Mouse (Mus musculus): ENCODE results near the gene BC029722. TPM values are rescaled to one million over a fixed set of nuclear protein-coding genes. Genes with fewer than 3 reads are reported as not detected.

Gene BC029722
- total RNA-seq, 2 experiments from 2014 or later = 53.1 to 56.8 TPM

DNA sequence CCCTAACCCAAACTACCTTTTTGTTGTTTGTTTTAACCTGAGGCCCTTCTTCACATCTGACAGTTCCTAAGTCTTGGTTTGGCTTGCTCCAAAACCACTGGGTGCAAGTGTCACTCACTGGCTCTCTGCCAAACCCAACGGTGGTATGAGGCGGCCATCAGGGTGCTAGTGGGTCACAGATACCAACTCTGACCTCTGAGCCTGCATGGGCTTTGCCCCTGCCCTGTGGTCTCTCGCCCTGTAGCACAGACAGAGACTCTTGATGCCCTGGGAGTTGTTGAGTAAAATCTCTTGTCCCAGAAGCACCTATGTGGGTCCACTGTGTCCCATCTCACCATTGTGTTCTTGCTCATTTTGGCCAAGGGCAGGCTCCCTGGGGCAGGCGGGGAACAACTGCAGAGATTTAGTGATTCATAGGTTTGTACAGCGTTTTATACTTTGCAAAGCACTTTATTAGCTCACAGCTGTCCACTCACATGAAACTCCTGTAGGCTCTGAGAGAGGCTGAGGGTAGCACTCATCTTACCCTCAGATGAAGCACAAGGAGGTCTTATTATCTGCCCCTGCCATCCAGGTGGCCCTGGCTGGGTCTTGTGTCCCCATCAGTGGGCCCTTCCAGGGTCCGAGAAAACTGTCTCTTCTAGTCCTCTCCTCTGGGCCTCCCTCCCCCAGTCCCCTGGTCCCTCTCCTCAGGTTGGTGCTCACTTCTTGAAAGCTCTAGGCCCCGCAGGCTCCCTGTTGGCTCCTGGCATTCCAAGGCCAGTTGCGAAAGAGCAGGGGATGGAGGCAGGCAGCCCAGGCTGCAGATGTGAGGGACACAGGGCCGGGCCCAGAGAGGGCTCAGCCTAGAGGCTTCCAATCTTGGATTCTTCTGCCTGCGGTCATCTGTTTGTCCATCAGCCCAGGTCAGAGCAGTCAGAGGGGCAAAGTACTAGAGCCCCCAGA, 1.7 kb downstream of the BC029722 start:
- DNase-seq (ENCODE audit: extremely low spot score in 1 of 2, low spot score in 2 of 2) = no peak
- H3K27ac ChIP-seq = peak overlapping the region; percentile 99
- peak overlapping the region; percentile 78 for H3K4me3 ChIP-seq
- TF ChIP-seq CTCF (IDR thresholded peaks at IDR 0.05) = no peak
- intact Hi-C loops (cut with DNase I) = no loop called here

DNA sequence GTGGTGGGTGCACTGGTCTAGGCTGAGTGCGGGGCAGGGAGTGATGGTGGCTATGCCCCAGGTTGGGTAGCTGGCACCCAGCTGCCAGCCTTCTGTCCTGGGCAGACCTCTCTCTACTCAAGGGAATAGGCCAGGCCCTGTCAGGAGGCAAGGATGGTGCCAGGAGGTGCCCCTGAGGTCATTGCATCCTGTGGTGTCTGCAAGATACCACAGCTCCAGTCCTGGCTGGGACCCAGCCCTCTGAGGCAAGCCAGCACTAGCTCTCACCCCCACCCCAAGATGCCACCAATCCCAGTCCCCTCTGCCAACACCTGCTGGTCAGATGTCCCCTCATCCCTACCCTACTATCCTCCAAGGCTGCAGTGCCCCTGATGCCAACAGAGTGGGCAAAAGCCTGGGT, 3.0 kb downstream of the BC029722 start:
- intact Hi-C loops (cut with DNase I) = no loop called here
- TF ChIP-seq CTCF (IDR thresholded peaks at IDR 0.05) = no peak
- DNase-seq (ENCODE audit: extremely low spot score in 1 of 2, low spot score in 2 of 2) = no peak
- H3K27ac ChIP-seq = no peak overlapping the region
- no peak overlapping the region for H3K4me3 ChIP-seq

DNA sequence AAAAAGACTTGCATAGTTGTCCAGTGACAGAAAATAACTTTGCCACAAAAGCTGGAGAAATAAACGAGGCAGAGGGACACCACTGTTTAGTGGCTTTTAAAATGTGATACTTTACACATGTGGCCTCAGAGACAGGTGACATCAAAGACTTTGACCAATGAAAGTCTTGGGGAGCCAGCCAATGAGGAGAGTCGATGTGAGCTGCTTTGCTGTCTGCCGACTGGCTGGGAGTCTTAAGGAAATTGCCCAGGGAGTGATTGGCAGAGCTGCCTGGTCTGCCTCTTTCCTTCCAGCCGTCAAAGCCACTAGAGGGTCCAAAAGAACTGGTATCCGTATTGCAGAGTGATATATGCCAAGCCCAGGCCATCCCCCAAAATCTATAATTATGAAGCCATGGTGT, 4.4 kb downstream of the BC029722 start:
- intact Hi-C loops (cut with DNase I) = loop anchor here (5.0 kb wide), 1 partner anchor 38 kb away; the partner anchor contains the start of gene Mmp24
- DNase-seq (ENCODE audit: extremely low spot score in 1 of 2, low spot score in 2 of 2) = no peak
- no peak for TF ChIP-seq CTCF (IDR thresholded peaks at IDR 0.05)

DNA sequence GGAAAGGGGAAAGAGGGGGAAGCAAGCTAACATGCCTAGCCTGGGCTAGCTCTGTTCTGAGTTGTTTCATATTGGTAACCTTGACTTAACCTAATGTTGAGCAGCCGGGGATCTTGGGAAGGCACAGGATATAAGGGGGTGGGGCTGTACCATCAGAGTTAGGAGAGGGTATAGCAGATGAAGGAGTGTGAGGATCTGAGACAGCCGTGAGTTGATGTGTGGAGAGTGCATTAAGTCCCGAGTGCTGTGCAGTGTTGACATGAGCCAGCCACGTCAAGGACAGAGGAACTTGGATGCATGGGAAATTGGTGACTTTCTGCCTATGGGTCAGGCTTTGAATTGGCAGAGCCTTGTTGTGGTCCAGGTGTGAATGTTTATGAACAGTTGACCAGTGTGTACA, 6.6 kb downstream of the BC029722 start:
- intact Hi-C loops (cut with DNase I) = loop anchor here (5.0 kb wide), 1 partner anchor 35 kb away; the partner anchor contains the start of gene Mmp24

More for the DNA sequence above, 4.4 kb downstream of the BC029722 start:
- Histone ChIP-seq H3K27ac (no peak overlapping the region), H3K4me3 (no peak overlapping the region)

DNA sequence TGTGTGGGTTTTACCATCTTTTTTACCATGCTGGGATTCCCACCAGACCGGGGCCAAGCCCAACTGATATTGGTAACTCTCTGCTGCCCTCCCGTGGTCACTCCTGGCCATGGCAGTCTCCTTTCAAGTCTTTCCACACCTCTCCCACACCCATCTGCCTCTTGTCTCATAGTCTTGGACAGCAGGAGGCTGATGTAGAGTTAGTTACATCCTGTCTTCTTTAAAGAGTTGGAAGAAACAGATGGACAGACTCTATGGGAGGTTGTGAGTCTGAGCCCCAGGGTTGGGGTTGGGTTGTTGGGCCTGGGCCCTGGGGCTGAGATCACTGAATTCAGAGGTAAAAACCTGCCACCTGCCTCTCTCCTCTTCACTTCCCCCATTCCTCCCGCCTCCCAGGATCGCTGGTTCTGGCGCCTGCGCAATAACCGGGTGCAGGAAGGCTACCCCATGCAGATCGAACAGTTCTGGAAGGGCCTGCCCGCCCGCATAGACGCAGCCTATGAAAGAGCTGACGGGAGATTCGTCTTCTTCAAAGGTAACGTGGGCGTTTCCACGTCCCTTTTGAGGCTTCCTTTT, 7.3 kb downstream of the BC029722 start:
- H3K27ac ChIP-seq = peak overlapping the region; percentile 70
- peak; percentile 80 to 92 for DNase-seq (ENCODE audit: extremely low spot score in 1 of 2, low spot score in 2 of 2)
- intact Hi-C loops (cut with DNase I) = loop anchor here (2.0 to 5.0 kb wide), 2 partner anchors 35 to 149 kb away; partner anchors contain the start of gene Mmp24
- no peak overlapping the region for H3K4me3 ChIP-seq
- peak; percentile 99 for TF ChIP-seq CTCF (IDR thresholded peaks at IDR 0.05)

More for the DNA sequence above, 6.6 kb downstream of the BC029722 start:
- DNase-seq (ENCODE audit: extremely low spot score in 1 of 2, low spot score in 2 of 2) = no peak
- Histone ChIP-seq H3K4me3 (no peak overlapping the region), H3K27ac (peak overlapping the region; percentile 70)
- TF ChIP-seq CTCF (IDR thresholded peaks at IDR 0.05) = no peak

DNA sequence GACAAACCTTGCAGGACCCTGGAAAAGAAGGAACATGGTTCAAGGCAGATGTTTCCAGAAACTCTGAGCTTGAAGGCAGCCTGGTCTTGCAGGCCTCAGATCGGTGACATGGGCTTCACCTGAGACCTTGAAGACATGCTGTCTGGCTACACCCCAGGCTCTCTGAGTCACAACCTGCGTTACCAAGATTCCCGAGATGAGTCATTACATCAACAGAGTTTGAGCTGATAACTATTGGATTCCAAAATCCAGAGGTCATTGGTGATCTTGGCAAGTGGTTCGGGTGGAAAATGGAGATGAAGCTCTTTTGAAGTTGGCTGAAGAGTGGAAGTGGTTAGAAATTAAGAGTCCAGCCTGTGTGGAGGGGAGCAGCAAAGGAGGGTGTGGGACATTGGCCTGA, 9.6 kb downstream of the BC029722 start:
- no peak overlapping the region for H3K4me3 ChIP-seq
- DNase-seq (ENCODE audit: extremely low spot score in 1 of 2, low spot score in 2 of 2) = no peak
- no peak overlapping the region for H3K27ac ChIP-seq
- no peak for TF ChIP-seq CTCF (IDR thresholded peaks at IDR 0.05)
- intact Hi-C loops (cut with DNase I) = loop anchor here (2.0 to 5.0 kb wide), 2 partner anchors 32 to 147 kb away; partner anchors contain the start of gene Mmp24

DNA sequence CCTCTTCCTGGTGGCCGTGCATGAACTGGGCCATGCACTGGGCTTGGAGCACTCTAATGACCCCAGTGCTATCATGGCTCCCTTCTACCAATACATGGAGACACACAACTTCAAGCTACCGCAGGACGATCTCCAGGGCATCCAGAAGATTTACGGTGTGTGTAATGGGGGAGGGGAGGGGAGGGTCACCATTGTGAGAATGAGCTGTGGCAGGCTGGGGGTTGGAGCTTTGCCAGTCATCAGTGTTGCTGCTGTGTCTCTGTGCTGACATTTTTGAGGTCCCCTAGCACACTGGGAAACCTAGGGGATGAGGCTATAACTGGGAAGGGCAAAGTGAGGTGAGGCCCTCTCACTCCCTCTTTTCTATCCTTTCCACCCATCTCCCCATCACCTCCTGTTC, 11.8 kb downstream of the BC029722 start:
- no peak for TF ChIP-seq CTCF (IDR thresholded peaks at IDR 0.05)
- no peak overlapping the region for H3K27ac ChIP-seq
- intact Hi-C loops (cut with DNase I) = no loop called here
- no peak overlapping the region for H3K4me3 ChIP-seq
- DNase-seq (ENCODE audit: extremely low spot score in 1 of 2, low spot score in 2 of 2) = no peak

DNA sequence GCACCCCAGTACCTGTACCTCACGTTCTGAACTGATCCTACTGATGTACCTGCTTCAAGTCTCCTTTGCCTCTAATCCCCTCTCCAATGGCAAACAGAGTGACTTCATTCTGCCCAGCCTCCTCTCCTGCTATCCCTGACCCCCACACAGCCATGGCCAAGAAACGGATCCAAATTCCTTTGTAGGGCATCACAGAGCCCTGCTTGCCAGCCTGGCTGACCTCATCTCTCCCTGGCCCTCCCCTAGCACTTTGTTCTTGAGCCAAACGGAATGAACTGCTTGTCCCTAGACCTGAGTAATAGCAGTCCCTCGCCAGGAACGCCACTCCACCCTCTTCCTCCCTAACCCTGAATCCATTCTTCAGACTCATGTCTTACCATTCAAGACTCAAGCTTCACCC, 12.7 kb downstream of the BC029722 start:
- intact Hi-C loops (cut with DNase I) = no loop called here
- TF ChIP-seq CTCF (IDR thresholded peaks at IDR 0.05) = no peak

DNA sequence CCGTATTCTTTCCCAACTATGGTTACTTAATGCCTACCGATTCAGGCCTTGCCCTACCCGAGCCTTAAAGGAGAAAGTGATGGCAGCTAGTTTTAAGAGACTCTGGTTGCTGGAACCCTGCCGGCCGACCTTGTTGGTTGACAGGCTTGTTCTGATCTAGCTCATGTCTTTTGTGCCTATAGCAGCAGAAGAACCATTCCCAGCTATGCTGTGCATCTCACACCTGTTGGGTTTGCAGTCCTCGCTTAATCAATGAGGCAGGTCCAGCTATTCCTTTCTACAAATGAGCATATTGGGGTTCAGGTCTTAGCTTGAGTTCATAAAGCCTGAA, 13.3 kb downstream of the BC029722 start:
- intact Hi-C loops (cut with DNase I) = no loop called here
- DNase-seq (ENCODE audit: extremely low spot score in 1 of 2, low spot score in 2 of 2) = no peak
- Histone ChIP-seq H3K27ac (no peak overlapping the region), H3K4me3 (no peak overlapping the region)
- no peak for TF ChIP-seq CTCF (IDR thresholded peaks at IDR 0.05)

More for the DNA sequence above, 12.7 kb downstream of the BC029722 start:
- no peak for DNase-seq (ENCODE audit: extremely low spot score in 1 of 2, low spot score in 2 of 2)
- Histone ChIP-seq H3K4me3 (no peak overlapping the region), H3K27ac (no peak overlapping the region)

DNA sequence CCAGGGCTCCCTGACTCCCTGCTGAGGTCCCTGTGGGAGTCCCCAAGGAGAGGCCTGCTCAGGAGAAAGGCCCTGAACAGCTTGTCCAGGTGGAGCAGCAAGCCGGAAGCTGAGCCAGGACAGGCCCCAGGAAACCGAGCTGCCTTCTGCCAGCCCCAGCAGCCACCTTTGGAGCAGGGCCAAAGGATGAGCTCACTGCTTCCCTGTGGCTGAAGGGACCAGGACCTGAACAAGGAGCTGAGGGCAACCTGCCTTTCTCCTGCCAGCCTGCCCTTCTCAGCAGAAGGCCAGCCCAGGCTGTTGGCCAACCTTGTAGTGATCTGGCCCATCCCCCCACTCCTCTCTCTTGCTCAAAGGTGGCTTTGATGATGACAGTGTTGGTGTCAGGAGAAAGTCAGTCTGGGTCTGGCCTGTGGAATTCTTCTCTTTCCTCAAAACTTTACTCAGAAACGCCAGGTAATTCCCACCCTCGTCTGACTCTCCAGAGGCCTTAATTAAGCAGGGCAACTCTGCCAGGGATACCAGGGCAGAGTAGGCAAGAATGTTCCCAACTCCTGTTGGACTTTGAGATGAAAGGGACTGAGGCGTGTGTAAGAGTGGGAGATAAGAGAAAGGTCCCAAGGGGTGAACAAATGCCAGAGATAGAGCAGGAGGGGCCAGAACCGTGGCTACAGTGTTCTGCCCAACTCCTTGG, 13.8 kb downstream of the BC029722 start:
- DNase-seq (ENCODE audit: extremely low spot score in 1 of 2, low spot score in 2 of 2) = no peak
- intact Hi-C loops (cut with DNase I) = no loop called here
- TF ChIP-seq CTCF (IDR thresholded peaks at IDR 0.05) = no peak
- H3K4me3 ChIP-seq = no peak overlapping the region
- no peak overlapping the region for H3K27ac ChIP-seq

DNA sequence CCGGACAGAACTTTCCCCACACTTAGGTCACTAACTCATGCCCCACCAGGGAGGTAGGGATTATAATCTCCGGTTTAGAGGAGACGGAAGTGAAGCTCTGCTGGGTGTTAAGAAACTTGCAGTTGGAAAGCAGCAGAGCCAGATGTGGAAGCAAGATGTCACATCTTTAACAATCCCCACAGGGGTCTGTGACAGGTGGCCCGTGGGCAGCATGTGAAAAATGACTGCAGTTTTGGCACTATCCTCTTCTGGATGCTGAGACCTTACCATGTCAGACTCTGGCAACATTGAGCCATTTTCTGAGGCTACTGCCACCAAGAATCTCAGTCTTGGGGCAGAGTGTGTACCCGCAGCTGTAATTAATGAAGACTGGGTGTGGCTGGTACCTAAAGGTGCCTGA, 15.2 kb downstream of the BC029722 start:
- no peak for DNase-seq (ENCODE audit: extremely low spot score in 1 of 2, low spot score in 2 of 2)
- intact Hi-C loops (cut with DNase I) = no loop called here
- no peak for TF ChIP-seq CTCF (IDR thresholded peaks at IDR 0.05)
- Histone ChIP-seq H3K4me3 (no peak overlapping the region), H3K27ac (no peak overlapping the region)

DNA sequence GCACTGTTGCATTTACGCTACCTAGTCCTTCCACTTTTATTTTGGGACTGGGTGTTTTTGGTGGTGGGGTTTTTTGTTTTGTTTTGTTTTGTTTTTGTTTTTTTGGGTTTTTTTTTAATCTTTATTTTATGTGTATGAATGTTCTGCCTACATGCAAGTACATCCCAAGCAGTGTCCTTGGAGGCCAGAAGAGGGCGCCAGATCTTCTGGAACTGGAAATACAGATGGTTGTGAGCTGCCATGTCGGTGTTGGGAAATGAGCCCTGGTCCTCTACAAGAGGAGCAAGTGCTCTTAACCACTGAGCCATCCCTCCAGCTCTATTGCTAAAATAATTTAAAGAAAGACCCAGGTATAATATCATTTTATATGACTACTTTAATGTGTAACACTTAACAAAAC, 16.5 kb downstream of the BC029722 start:
- Histone ChIP-seq H3K27ac (no peak overlapping the region), H3K4me3 (no peak overlapping the region)
- no peak for DNase-seq (ENCODE audit: extremely low spot score in 1 of 2, low spot score in 2 of 2)
- intact Hi-C loops (cut with DNase I) = no loop called here
- peak; percentile 49 for TF ChIP-seq CTCF (IDR thresholded peaks at IDR 0.05)
